Mouse (Mus musculus) heart, adult 2 months (tissue): Measurements from ENCODE around the gene Asap2.

ENCODE experiments used
- CTCF ChIP-seq: fragments of 200-600 bp; IDR thresholded peaks from 2 replicates; pipeline ENCODE4 v1.8.1; 2022; ENCODE audit warnings: antibody characterized with exemption, mild to moderate bottlenecking, moderate library complexity
- EP300 ChIP-seq: fragments of 200-500 bp; IDR thresholded peaks from 2 replicates; pipeline ENCODE4 v1.6.1; 2011; ENCODE audit warnings: low read depth, low read length, control low read depth; ENCODE audit not compliant: insufficient read depth
- POLR2A ChIP-seq: fragments of 200-500 bp; IDR thresholded peaks from 2 replicates; pipeline ENCODE4 v1.6.1; 2011; ENCODE audit warnings: mild to moderate bottlenecking, low read depth, low read length, control low read depth; ENCODE audit not compliant: insufficient read depth

GRCm38 (mm10) chr12:21225358-21225757 lies 235.1 kb downstream of the Asap2 start:
- TF ChIP-seq CTCF (no peak), POLR2A (no peak), EP300 (no peak)
